Comparison of ENCODE assay signal across 26 mouse cellular contexts in the genomic region with DNA sequence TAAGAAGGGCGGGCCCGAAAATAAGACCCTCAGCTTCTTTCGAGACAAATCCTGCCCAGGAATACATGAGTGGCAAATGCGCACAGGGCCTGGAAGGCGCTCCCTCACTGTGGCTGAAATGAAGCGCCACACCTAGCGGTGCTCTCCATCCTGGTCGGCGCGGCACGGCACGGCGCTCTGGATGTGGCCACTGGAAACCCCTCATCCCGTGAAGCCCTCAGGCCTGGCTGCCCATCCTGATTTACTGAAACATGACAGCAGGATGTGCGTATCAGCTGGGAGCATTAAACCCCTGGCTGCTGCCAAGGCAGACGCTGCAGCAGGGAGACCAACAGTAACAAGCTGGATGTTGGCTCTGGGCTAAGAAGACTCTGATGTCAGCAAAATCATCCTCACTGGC.
DNase-seq lines count a peak whose midpoint lies in the region; ATAC-seq lines count a peak whose summit lies in the region.
"Had no signal": no experiment of that assay in that cellular context is flagged by ENCODE, and none has a peak within 500 bp of the region (broad histone marks: within the 10 kb centered on the region; RNA-seq: fewer than 3 reads in every experiment).

No protein-coding gene starts in this region.

- no peak overlapping the region for H3K27ac ChIP-seq in heart, embryonic 10.5 days
- no peak overlapping the region for H3K27ac ChIP-seq in midbrain, embryonic 14.5 days (replicated peaks; ENCODE audit: low read depth, low read length)
- H3K27ac ChIP-seq in midbrain, embryonic 10.5 days (replicated peaks): no peak overlapping the region
- H3K27ac ChIP-seq in neural tube, embryonic 15.5 days (replicated peaks): no peak overlapping the region; the same call in 1 of the 2 replicates
- H3K27ac ChIP-seq: embryonic facial prominence, embryonic 13.5 days; forebrain, embryonic 10.5 days; forebrain, embryonic 15.5 days; gastrocnemius, adult 2 months; heart, adult 2 months; liver, embryonic 12.5 days; macrophage; neural tube, embryonic 12.5 days had no signal

- intact Hi-C loops in heart, postnatal 25 days (cut with DNase I): no loop called here

- 78% methylated on average over 16 of the region's 16 CpGs for WGBS in heart, embryonic 10.5 days
- WGBS in midbrain, embryonic 14.5 days: 88% methylated on average over 16 of the region's 16 CpGs
- 91% methylated on average over 16 of the region's 16 CpGs for WGBS in midbrain, embryonic 10.5 days
- WGBS in neural tube, embryonic 15.5 days: 79% methylated on average over 16 of the region's 16 CpGs

- peak; percentile 70 for DNase-seq in heart, adult 11 months
- no peak for DNase-seq in heart, embryonic 10.5 days (ENCODE audit: low spot score)
- DNase-seq in midbrain, embryonic 14.5 days: peak; percentile 13
- no peak for DNase-seq in midbrain, embryonic 10.5 days (ENCODE audit: low spot score)
- no peak for DNase-seq in heart, postnatal 25 days (ENCODE audit: low spot score)
- DNase-seq: adrenal gland, postnatal 10 days; cerebellum, adult 18-20 months; gastrocnemius, adult 2 months; gastrocnemius, postnatal 36 days; heart, adult 2 months; heart, postnatal 14 days; kidney, adult 11 months; kidney, postnatal 14 days; liver, postnatal 0 days; right cerebral cortex, adult 18-20 months; spleen, adult 18-20 months; thymus, postnatal 14 days had no signal

- ATAC-seq in midbrain, embryonic 14.5 days (ENCODE audit: low FRiP score, low TSS enrichment): no peak
- ATAC-seq in neural tube, embryonic 15.5 days (ENCODE audit: low FRiP score): peak; percentile 36; the same call in 1 of the 2 replicates
- no peak for ATAC-seq in frontal cortex, adult (ENCODE audit: low TSS enrichment)
- ATAC-seq: forebrain, embryonic 15.5 days; inflammation-experienced regulatory T-cells, adult 6 months; liver, embryonic 12.5 days; liver, postnatal 0 days had no signal

- no peak overlapping the region for H3K4me2 ChIP-seq in midbrain, embryonic 14.5 days (ENCODE audit: low read length)
- no peak overlapping the region for H3K4me2 ChIP-seq in neural tube, embryonic 15.5 days
- H3K4me2 ChIP-seq: embryonic facial prominence, embryonic 13.5 days; forebrain, embryonic 15.5 days; liver, embryonic 12.5 days; neural tube, embryonic 12.5 days had no signal

- no peaks in the 10 kb centered on the region for H3K9me3 ChIP-seq in heart, embryonic 10.5 days
- no peaks in the 10 kb centered on the region for H3K9me3 ChIP-seq in midbrain, embryonic 14.5 days (ENCODE audit: control insufficient read depth, low read length)
- peaks cover 6% of the 10 kb centered on the region; the same call in 1 of the 2 replicates for H3K9me3 ChIP-seq in midbrain, embryonic 10.5 days (replicated peaks)
- H3K9me3 ChIP-seq in neural tube, embryonic 15.5 days (replicated peaks): no peaks in the 10 kb centered on the region
- H3K9me3 ChIP-seq: forebrain, embryonic 15.5 days; neural tube, embryonic 12.5 days had no signal

- no peaks in the 10 kb centered on the region for H3K4me1 ChIP-seq in heart, embryonic 10.5 days
- no peaks in the 10 kb centered on the region for H3K4me1 ChIP-seq in midbrain, embryonic 14.5 days (ENCODE audit: control insufficient read depth, insufficient read depth, low read length)
- peaks cover 10% of the 10 kb centered on the region for H3K4me1 ChIP-seq in midbrain, embryonic 10.5 days
- peaks cover 4% of the 10 kb centered on the region; the same call in 1 of the 2 replicates for H3K4me1 ChIP-seq in neural tube, embryonic 15.5 days
- H3K4me1 ChIP-seq: embryonic facial prominence, embryonic 13.5 days; liver, embryonic 12.5 days; neural tube, embryonic 12.5 days had no signal

- H3K9ac ChIP-seq in midbrain, embryonic 14.5 days (replicated peaks; ENCODE audit: low read length): no peak overlapping the region
- H3K9ac ChIP-seq in neural tube, embryonic 15.5 days (replicated peaks): no peak overlapping the region
- H3K9ac ChIP-seq: embryonic facial prominence, embryonic 13.5 days; forebrain, embryonic 15.5 days; liver, embryonic 12.5 days; liver, postnatal 0 days; neural tube, embryonic 12.5 days had no signal

- H3K4me3 ChIP-seq in heart, embryonic 10.5 days: no peak overlapping the region
- no peak overlapping the region for H3K4me3 ChIP-seq in midbrain, embryonic 14.5 days (replicated peaks; ENCODE audit: low read depth, low read length)
- H3K4me3 ChIP-seq in midbrain, embryonic 10.5 days: no peak overlapping the region
- no peak overlapping the region for H3K4me3 ChIP-seq in neural tube, embryonic 15.5 days (replicated peaks)
- H3K4me3 ChIP-seq: embryonic facial prominence, embryonic 13.5 days; forebrain, embryonic 10.5 days; forebrain, embryonic 15.5 days; gastrocnemius, adult 2 months; heart, adult 2 months; liver, embryonic 12.5 days; neural tube, embryonic 12.5 days had no signal

- H3K27me3 ChIP-seq in heart, embryonic 10.5 days (ENCODE audit: insufficient read depth, poor library complexity, severe bottlenecking): no peaks in the 10 kb centered on the region
- H3K27me3 ChIP-seq in midbrain, embryonic 14.5 days (ENCODE audit: control insufficient read depth, insufficient read depth, low read length): no peaks in the 10 kb centered on the region
- no peaks in the 10 kb centered on the region for H3K27me3 ChIP-seq in midbrain, embryonic 10.5 days (ENCODE audit: low read depth, poor library complexity, severe bottlenecking)
- no peaks in the 10 kb centered on the region for H3K27me3 ChIP-seq in neural tube, embryonic 15.5 days (replicated peaks)
- H3K27me3 ChIP-seq: embryonic facial prominence, embryonic 13.5 days; forebrain, embryonic 15.5 days; liver, embryonic 12.5 days; neural tube, embryonic 12.5 days had no signal

- H3K36me3 ChIP-seq in heart, embryonic 10.5 days: no peaks in the 10 kb centered on the region
- no peaks in the 10 kb centered on the region for H3K36me3 ChIP-seq in midbrain, embryonic 14.5 days (ENCODE audit: control insufficient read depth, insufficient read depth, low read length)
- H3K36me3 ChIP-seq in midbrain, embryonic 10.5 days: no peaks in the 10 kb centered on the region; the same call in 1 of the 2 replicates
- H3K36me3 ChIP-seq in neural tube, embryonic 15.5 days: no peaks in the 10 kb centered on the region
- H3K36me3 ChIP-seq: embryonic facial prominence, embryonic 13.5 days; forebrain, embryonic 10.5 days; forebrain, embryonic 15.5 days; liver, embryonic 12.5 days; neural tube, embryonic 12.5 days had no signal

Comparison
In these comparisons a context has a peak if more than half of its experiments do, and no peak if none do; other contexts are left out.
1. DNase-seq: peak in heart, adult 11 months (single experiment) and midbrain, embryonic 14.5 days (single experiment); none in heart, embryonic 10.5 days (single experiment), midbrain, embryonic 10.5 days (single experiment) and heart, postnatal 25 days (single experiment).